ENCODE assay signal across 16 mouse cellular contexts in genomic region chr5:91368061-91368565, GRCm38 (mm10). TPM values are rescaled to one million over a fixed set of nuclear protein-coding genes. Genes with fewer than 3 reads are reported as not detected.
DNase-seq lines count a peak whose midpoint lies in the region; ATAC-seq and TF ChIP-seq lines count a peak whose summit lies in the region.
"Had no signal": no experiment of that assay in that cellular context is flagged by ENCODE, and none has a peak within 500 bp of the region (broad histone marks: within the 10 kb centered on the region; RNA-seq: fewer than 3 reads in every experiment).

No protein-coding gene starts in this region.

- TF ChIP-seq CTCF in layer of hippocampus, adult 2 months (conservative IDR thresholded peaks at IDR 0.05) = no peak

- H3K27me3 ChIP-seq in neural tube, embryonic 15.5 days (replicated peaks) = no peaks in the 10 kb centered on the region
- H3K27me3 ChIP-seq: embryonic facial prominence, embryonic 12.5 days; limb, embryonic 13.5 days had no signal

- H3K4me3 ChIP-seq in neural tube, embryonic 15.5 days (replicated peaks) = no peak overlapping the region
- H3K4me3 ChIP-seq in layer of hippocampus, adult 2 months = no peak overlapping the region
- H3K4me3 ChIP-seq: embryonic facial prominence, embryonic 12.5 days; limb, embryonic 13.5 days; midbrain, embryonic 10.5 days had no signal

- DNase-seq in gastrocnemius, postnatal 10 days = peak; percentile 14
- DNase-seq in gastrocnemius, adult 18-20 months (ENCODE audit: low spot score) = no peak
- DNase-seq in neural tube, embryonic 10.5 days (ENCODE audit: extremely low spot score, low spot score) = no peak
- DNase-seq in layer of hippocampus, adult 2 months (ENCODE audit: low spot score in 2 of 2) = peak; percentile 27 to 33
- peak; percentile 17 to 20 for DNase-seq in layer of hippocampus, postnatal 25 days (ENCODE audit: extremely low spot score in 1 of 2, low spot score in 1 of 2)
- DNase-seq in c-Kit-positive CD71-positive TER-119-positive erythroid progenitor cells, embryonic 14.5 days (ENCODE audit: low spot score) = no peak
- DNase-seq: adrenal gland, postnatal 10 days; kidney, adult 9 months; lung, postnatal 36 days; thymus, adult 2 months had no signal

- H3K9ac ChIP-seq in neural tube, embryonic 15.5 days (replicated peaks) = no peak overlapping the region
- H3K9ac ChIP-seq: embryonic facial prominence, embryonic 12.5 days; limb, embryonic 13.5 days had no signal

- H3K36me3 ChIP-seq in neural tube, embryonic 15.5 days = no peaks in the 10 kb centered on the region
- H3K36me3 ChIP-seq: embryonic facial prominence, embryonic 12.5 days; limb, embryonic 13.5 days; midbrain, embryonic 10.5 days had no signal

- H3K4me1 ChIP-seq in neural tube, embryonic 15.5 days = no peaks in the 10 kb centered on the region
- H3K4me1 ChIP-seq: embryonic facial prominence, embryonic 12.5 days; midbrain, embryonic 10.5 days had no signal

- no peaks in the 10 kb centered on the region for H3K9me3 ChIP-seq in neural tube, embryonic 15.5 days (replicated peaks)
- H3K9me3 ChIP-seq: embryonic facial prominence, embryonic 12.5 days; limb, embryonic 13.5 days; midbrain, embryonic 10.5 days had no signal

- 72% methylated on average over 13 of the region's 13 CpGs for WGBS in neural tube, embryonic 15.5 days

- H3K27ac ChIP-seq in neural tube, embryonic 15.5 days (replicated peaks) = peak overlapping the region; percentile 13; the same call in 1 of the 2 replicates
- H3K27ac ChIP-seq in layer of hippocampus, adult 2 months = peak overlapping the region; percentile 57
- H3K27ac ChIP-seq: embryonic facial prominence, embryonic 12.5 days; limb, embryonic 13.5 days; midbrain, embryonic 10.5 days had no signal

- peak; percentile 37; the same call in 1 of the 2 replicates for ATAC-seq in neural tube, embryonic 15.5 days (ENCODE audit: low FRiP score)
- ATAC-seq: inflammation-experienced regulatory T-cells, adult 6 months had no signal

- no peak overlapping the region for H3K4me2 ChIP-seq in neural tube, embryonic 15.5 days
- H3K4me2 ChIP-seq: embryonic facial prominence, embryonic 12.5 days; heart, embryonic 11.5 days; limb, embryonic 13.5 days had no signal

RNA-seq across cellular contexts. Expression of gene Btc, which starts 34.7 kb away (rescaled TPM):
- total RNA-seq in gastrocnemius, postnatal 10 days (2021) = under 1 TPM; 0.29 to 0.42 TPM
- total RNA-seq in gastrocnemius, adult 18-20 months (2021) = under 1 TPM; 0.80 to 0.83 TPM
- polyA plus RNA-seq in neural tube, embryonic 15.5 days (2015; fragmentation: Nextera tagmentation; extraction: Ambion mirVana) = 0.06 and 0.46 TPM in 2 replicates
- 1 to 10 TPM; 1.0 to 1.4 TPM for total RNA-seq in layer of hippocampus, adult 2 months (2021)
- under 1 TPM; 0.45 to 0.96 TPM for total RNA-seq in layer of hippocampus, postnatal 25 days (2021)

Comparison
In these comparisons a context has a peak if more than half of its experiments do, and no peak if none do; other contexts are left out.
1. DNase-seq: peak in gastrocnemius, postnatal 10 days (single experiment), layer of hippocampus, adult 2 months (2 of 2) and layer of hippocampus, postnatal 25 days (2 of 2); none in gastrocnemius, adult 18-20 months (single experiment), neural tube, embryonic 10.5 days (single experiment) and c-Kit-positive CD71-positive TER-119-positive erythroid progenitor cells, embryonic 14.5 days (single experiment).